In the genomic region with DNA sequence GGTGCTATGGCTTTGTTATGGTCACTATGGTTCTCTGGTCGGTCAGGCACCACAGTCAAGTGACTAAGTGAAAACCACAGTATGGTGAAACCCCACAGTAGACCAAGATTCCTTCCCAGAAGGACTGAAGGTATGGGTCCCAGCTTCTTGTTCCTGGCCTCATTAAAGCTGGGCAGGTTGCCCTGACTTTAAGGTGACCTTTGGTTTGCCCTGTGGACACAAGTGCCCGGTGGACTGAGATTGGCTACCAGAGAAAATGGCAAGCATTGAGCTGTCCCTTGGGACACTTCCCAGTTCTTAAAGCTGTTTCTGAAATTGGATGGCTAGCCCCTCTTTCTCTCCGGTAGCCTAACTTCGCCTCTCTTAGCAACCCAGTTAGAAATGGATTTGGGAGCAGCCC, we compare ENCODE assay signal across 14 mouse cellular contexts. TPM values are rescaled to one million over a fixed set of nuclear protein-coding genes. Genes with fewer than 3 reads are reported as not detected.
"Had no signal": no experiment of that assay in that cellular context is flagged by ENCODE, and none has a peak within 500 bp of the region (broad histone marks: within the 10 kb centered on the region; RNA-seq: fewer than 3 reads in every experiment).

No protein-coding gene starts in this region.

- H3K9me3 ChIP-seq: limb, embryonic 15.5 days; midbrain, embryonic 12.5 days; neural tube, embryonic 15.5 days had no signal

- H3K9ac ChIP-seq: limb, embryonic 15.5 days; liver, embryonic 14.5 days; midbrain, embryonic 12.5 days; neural tube, embryonic 15.5 days had no signal

- H3K4me1 ChIP-seq: midbrain, embryonic 12.5 days; neural tube, embryonic 15.5 days had no signal

- ATAC-seq: hindbrain, embryonic 16.5 days; inflammation-experienced regulatory T-cells, adult 6 months; midbrain, embryonic 16.5 days had no signal

- H3K27ac ChIP-seq: limb, embryonic 15.5 days; liver, embryonic 14.5 days; midbrain, embryonic 12.5 days; neural tube, embryonic 15.5 days; stomach, postnatal 0 days had no signal

- H3K27me3 ChIP-seq: limb, embryonic 15.5 days; neural tube, embryonic 15.5 days had no signal

- H3K4me2 ChIP-seq: limb, embryonic 15.5 days; midbrain, embryonic 12.5 days; neural tube, embryonic 15.5 days had no signal

- DNase-seq: lung, adult 18-20 months; right cerebral cortex, adult 18-20 months; right cerebral cortex, postnatal 25 days had no signal

- H3K4me3 ChIP-seq: limb, embryonic 15.5 days; midbrain, embryonic 12.5 days; neural tube, embryonic 15.5 days had no signal

- H3K36me3 ChIP-seq: limb, embryonic 15.5 days; midbrain, embryonic 12.5 days; neural tube, embryonic 15.5 days had no signal

RNA-seq across cellular contexts. Expression of a gene that starts 4.4 kb away (rescaled TPM):
- polyA plus RNA-seq: hindbrain, embryonic 16.5 days; inflammation-experienced regulatory T-cells, adult 6 months; limb, embryonic 11.5 days; midbrain, embryonic 12.5 days; midbrain, embryonic 16.5 days; neural tube, embryonic 11.5 days; neural tube, embryonic 15.5 days had no signal

RNA-seq across cellular contexts. Expression of a gene that starts 19.7 kb away (rescaled TPM):
- polyA plus RNA-seq: hindbrain, embryonic 16.5 days; limb, embryonic 11.5 days; midbrain, embryonic 12.5 days; midbrain, embryonic 16.5 days; neural tube, embryonic 11.5 days; neural tube, embryonic 15.5 days had no signal

RNA-seq across cellular contexts. Expression of a gene that starts 22.1 kb away (rescaled TPM):
- polyA plus RNA-seq: hindbrain, embryonic 16.5 days; inflammation-experienced regulatory T-cells, adult 6 months; limb, embryonic 11.5 days; lung, embryonic 16.5 days; midbrain, embryonic 12.5 days; midbrain, embryonic 16.5 days; neural tube, embryonic 11.5 days; neural tube, embryonic 15.5 days had no signal

RNA-seq across cellular contexts. Expression of a gene that starts 59.5 kb away (rescaled TPM):
- polyA plus RNA-seq: hindbrain, embryonic 16.5 days; inflammation-experienced regulatory T-cells, adult 6 months; limb, embryonic 11.5 days; limb, embryonic 15.5 days; lung, embryonic 16.5 days; midbrain, embryonic 12.5 days; midbrain, embryonic 16.5 days; neural tube, embryonic 11.5 days; neural tube, embryonic 15.5 days had no signal
